Mouse (Mus musculus) embryonic stem cell, embryonic (primary cell): ENCODE data around the gene Mgll.

Source experiments
- CTCF ChIA-PET, 4 experiments: fragments of 300-600 bp in 2 of 4; fragments of 350-600 bp in 2 of 4; sonication (Branson Sonifier 250); formaldehyde crosslinking; loops; one replicate each; lab custom pipeline; 2022; ENCODE audit warnings: inconsistent platforms in 2 of 4; lab: Charles Lee
- POLR2A ChIA-PET, 4 experiments: fragments of 300-600 bp in 2 of 4; fragments of 350-600 bp in 2 of 4; sonication (Branson Sonifier 250); formaldehyde crosslinking; loops; one replicate each; lab custom pipeline; 2022; ENCODE audit warnings: antibody characterized with exemption in 4 of 4, inconsistent platforms in 1 of 4; lab: Charles Lee

The Mgll gene

DNA sequence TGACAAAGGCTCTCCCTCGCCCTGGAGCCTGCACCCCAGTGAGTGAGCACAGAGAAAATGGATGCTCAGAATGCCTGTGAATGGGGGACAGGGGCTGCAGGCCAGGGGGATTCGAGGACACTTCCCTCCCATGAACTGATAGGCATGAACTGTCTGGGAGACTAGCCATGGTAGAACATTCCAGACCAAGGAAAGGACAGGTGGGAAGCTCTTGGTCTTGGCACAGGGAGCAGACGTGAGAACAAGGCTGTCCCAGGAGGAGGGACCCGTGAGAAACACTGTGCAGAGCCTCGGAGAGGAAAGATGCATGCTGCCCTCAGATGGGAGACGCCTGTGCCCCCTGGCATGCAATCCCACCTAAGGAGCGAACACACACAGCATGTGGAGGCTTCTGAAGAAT, 100.0 kb downstream of the Mgll start:
- CTCF ChIA-PET: interaction anchor here in 1 of 4 experiments (1.6 kb wide), 1 partner anchor 12 kb away, joined by 4 read pairs; no protein-coding TSS in a partner anchor
- POLR2A ChIA-PET: interaction anchor here in 1 of 4 experiments (0.6 to 1.5 kb wide), 2 partner anchors 12 to 26 kb away, joined by 3 to 4 read pairs; no protein-coding TSS in a partner anchor

DNA sequence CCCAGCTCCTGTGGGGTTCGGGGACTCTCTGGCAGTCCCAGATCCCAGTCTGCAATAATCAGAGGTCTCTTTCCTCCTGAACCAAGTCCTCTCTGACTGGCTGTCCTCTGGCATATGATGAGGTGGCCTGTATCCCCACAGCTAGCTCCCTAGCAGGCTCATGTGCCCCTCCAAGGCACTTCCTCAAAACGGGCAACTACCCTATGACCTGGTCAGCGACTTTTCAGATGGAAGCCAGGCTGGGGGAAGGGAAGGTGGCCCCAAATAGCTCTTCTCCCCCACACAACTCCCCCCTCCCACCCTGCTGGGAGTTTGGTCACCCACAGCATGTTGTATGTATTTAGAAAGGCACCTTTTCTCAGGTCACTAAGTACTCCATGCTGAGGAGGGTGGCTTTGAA, 101.9 kb downstream of the Mgll start:
- CTCF ChIA-PET: interaction anchor here (0.5 to 2.9 kb wide), 11 partner anchors 9 to 636 kb away, joined by 3 to 12 read pairs (median 4); partner anchors contain the start of gene Abtb1 (in 1 of the 4)
- POLR2A ChIA-PET: interaction anchor here in 2 of 4 experiments (0.8 to 2.1 kb wide), 5 partner anchors 13 to 268 kb away, joined by 3 to 10 read pairs (median 6); partner anchors contain the start of gene Abtb1 (in 2 of the 2)

- CTCF ChIA-PET: interaction anchor here (0.5 to 2.9 kb wide), 13 partner anchors 9 to 703 kb away, joined by 3 to 12 read pairs (median 4); partner anchors contain the start of gene Abtb1 (in 1 of the 4)
- POLR2A ChIA-PET: interaction anchor here in 2 of 4 experiments (1.6 to 2.1 kb wide), 4 partner anchors 13 to 269 kb away, joined by 3 to 10 read pairs (median 7); partner anchors contain the start of gene Abtb1 (in 2 of the 2)
Observed at GRCm38 (mm10) chr6:88826545-88826944, 102.3 kb downstream of the Mgll start.

DNA sequence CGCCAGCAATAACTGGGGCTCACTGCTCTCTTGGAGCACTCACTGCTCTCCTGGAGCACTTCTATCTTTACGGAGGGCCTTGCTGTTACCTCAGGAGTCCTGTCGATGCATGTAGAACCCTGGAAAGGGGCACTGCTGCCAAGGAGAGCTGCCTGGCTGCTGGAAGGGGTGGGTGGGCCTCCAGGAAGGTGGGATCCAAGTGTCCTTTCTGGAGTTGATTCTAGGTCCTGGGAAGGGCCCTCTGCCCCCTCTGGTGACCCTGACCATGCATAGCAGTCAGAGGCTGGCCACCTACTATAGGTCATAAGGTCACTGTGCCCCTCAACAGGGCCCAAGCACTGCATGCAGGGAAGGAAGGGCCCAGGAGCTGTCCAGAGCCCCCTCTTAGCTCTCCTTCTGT, 102.8 kb downstream of the Mgll start:
- CTCF ChIA-PET: interaction anchor here (0.5 to 2.9 kb wide), 11 partner anchors 10 to 703 kb away, joined by 3 to 11 read pairs (median 4); partner anchors contain the start of gene Abtb1 (in 1 of the 4)
- POLR2A ChIA-PET: interaction anchor here in 2 of 4 experiments (0.6 to 2.1 kb wide), 6 partner anchors 12 to 269 kb away, joined by 3 to 8 read pairs (median 4); partner anchors contain the start of gene Abtb1 (in 2 of the 2)

- ChIA-PET CTCF (interaction anchor here in 3 of 4 experiments (0.5 to 2.9 kb wide), 7 partner anchors 10 to 704 kb away, joined by 3 to 11 read pairs (median 4); partner anchors contain the start of gene Abtb1 (in 1 of the 3)), POLR2A (interaction anchor here in 2 of 4 experiments (0.5 to 2.1 kb wide), 6 partner anchors 12 to 270 kb away, joined by 3 to 8 read pairs (median 4); partner anchors contain the start of gene Abtb1 (in 1 of the 2))
Observed at GRCm38 (mm10) chr6:88827395-88828205, 103.4 kb downstream of the Mgll start.

GRCm38 (mm10) chr6:88828206-88829009, 104.2 kb downstream of the Mgll start:
- ChIA-PET CTCF (interaction anchor here in 2 of 4 experiments (0.6 to 2.9 kb wide), 5 partner anchors 13 to 1310 kb away, joined by 3 to 11 read pairs (median 4); partner anchors contain the start of gene Abtb1 (in 1 of the 2)), POLR2A (interaction anchor here (0.5 to 2.0 kb wide), 5 partner anchors 11 to 744 kb away, joined by 3 to 6 read pairs (median 4); partner anchors contain the start of gene Abtb1 (in 1 of the 4))

DNA sequence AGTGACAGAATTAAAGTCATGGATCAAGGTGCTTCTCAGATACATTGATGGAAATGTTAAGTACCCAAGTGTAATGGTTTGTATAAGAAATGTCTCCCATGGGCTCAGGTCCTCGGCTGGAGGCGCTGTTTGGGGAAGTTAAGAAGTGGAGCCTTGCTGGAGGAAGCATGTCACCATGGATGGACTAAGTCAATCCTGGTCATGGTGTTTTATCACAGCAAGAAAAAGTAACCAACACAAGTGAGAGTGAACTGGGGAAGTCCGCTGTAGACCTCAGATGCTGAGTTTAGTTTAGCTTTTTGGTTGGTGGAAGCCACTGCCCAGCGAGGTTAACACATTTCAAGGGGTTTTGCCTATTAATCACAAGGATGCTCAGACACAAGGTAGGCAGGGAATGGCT, 105.4 kb downstream of the Mgll start:
- ChIA-PET CTCF (interaction anchor here in 1 of 4 experiments (1.0 to 1.3 kb wide), 3 partner anchors 12 to 265 kb away, joined by 5 read pairs; partner anchors contain the start of gene Abtb1), POLR2A (interaction anchor here in 2 of 4 experiments (2.0 to 5.1 kb wide), 2 partner anchors 10 to 13 kb away, joined by 6 to 24 read pairs; partner anchors contain the start of gene Abtb1 (in 1 of the 2))

- POLR2A ChIA-PET: interaction anchor here in 2 of 4 experiments (0.9 to 5.1 kb wide), 3 partner anchors 9 to 13 kb away, joined by 3 to 24 read pairs (median 6); partner anchors contain the start of gene Abtb1 (in 1 of the 2)
- CTCF ChIA-PET: interaction anchor here in 2 of 4 experiments (1.0 to 2.9 kb wide), 12 partner anchors 10 to 717 kb away, joined by 3 to 24 read pairs (median 5); partner anchors contain the start of gene Abtb1 (in 2 of the 2)
Observed at GRCm38 (mm10) chr6:88830112-88830702, 106.0 kb downstream of the Mgll start.

DNA sequence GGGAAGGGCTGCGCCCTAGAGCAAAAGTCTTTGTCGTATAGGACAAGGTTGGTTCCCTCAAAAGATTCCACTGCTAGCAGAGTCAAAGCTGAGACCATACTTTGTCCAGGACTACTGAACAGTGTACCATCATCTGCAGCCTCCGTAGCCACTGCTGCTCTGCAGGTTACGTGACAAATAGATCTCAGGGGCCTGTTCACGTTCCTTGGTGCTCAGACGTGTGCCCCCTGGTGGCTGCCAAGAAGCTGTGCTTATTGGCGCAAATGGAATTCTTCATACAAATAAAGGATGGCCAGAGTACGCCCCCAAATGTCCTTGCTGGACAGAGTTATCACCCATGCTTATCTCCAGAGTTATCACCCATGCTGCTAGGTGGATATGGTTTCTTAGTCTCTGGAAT, 107.2 kb downstream of the Mgll start:
- ChIA-PET CTCF (interaction anchor here (0.5 to 2.9 kb wide), 35 partner anchors 8 to 719 kb away, joined by 3 to 24 read pairs (median 4); partner anchors contain the start of genes Abtb1 (in 3 of the 4) and Mcm2 (in 1 of the 4)), POLR2A (interaction anchor here in 3 of 4 experiments (0.5 to 5.1 kb wide), 7 partner anchors 10 to 708 kb away, joined by 3 to 34 read pairs (median 5); partner anchors contain the start of gene Abtb1 (in 3 of the 3))

GRCm38 (mm10) chr6:88832663-88833062, 108.5 kb downstream of the Mgll start:
- ChIA-PET CTCF (interaction anchor here (0.6 to 2.9 kb wide), 12 partner anchors 8 to 709 kb away, joined by 3 to 24 read pairs (median 6); partner anchors contain the start of genes Abtb1 (in 2 of the 4) and Mcm2 (in 1 of the 4)), POLR2A (interaction anchor here in 2 of 4 experiments (0.6 to 5.1 kb wide), 9 partner anchors 10 to 334 kb away, joined by 3 to 34 read pairs (median 3); partner anchors contain the start of genes Abtb1 (in 2 of the 2) and Mcm2 (in 1 of the 2))

DNA sequence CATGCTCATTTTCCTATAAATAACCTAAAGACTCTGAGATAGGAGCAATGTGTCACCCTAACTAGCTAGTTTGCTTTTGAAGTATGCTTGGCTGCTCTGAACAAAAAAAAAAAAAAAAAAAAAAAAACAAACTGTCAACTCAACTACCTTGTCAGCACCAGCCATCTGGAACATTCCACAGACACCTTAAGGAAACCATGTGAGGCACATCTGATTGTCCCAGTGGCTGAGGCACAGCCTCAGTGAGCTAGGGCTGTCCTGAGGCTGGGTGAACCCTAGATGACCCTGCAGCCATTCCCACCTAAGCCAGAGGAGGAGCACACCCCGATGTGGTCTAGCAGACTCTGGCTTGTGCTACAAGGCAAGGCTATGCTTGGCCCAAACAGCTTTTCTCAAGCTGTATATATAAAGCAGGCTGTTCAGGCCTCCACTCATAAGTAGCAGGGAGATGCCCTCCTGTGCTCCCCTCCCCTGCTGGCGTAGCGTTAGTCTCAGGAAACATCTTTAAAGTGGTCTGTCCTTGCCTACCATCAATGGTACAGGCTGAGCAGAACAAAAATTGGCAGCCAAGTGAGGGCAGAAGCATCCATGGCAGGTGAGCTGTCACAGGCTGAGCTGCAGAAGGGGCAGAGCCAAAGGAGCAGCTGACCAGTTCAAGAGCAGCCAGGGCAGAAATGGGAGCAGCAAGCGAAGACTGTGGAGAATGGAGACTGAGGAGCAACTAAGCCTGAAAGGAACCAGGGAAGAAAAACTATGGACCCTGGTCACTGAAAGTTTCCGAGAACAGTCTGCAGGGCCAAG, 109.3 kb downstream of the Mgll start:
- ChIA-PET CTCF (interaction anchor here (0.5 to 1.4 kb wide), 11 partner anchors 8 to 710 kb away, joined by 3 to 9 read pairs (median 3); partner anchors contain the start of gene Abtb1 (in 1 of the 4)), POLR2A (interaction anchor here in 3 of 4 experiments (0.6 to 5.1 kb wide), 12 partner anchors 9 to 334 kb away, joined by 3 to 34 read pairs (median 3); partner anchors contain the start of genes Abtb1 (in 2 of the 3) and Mcm2 (in 1 of the 3))

DNA sequence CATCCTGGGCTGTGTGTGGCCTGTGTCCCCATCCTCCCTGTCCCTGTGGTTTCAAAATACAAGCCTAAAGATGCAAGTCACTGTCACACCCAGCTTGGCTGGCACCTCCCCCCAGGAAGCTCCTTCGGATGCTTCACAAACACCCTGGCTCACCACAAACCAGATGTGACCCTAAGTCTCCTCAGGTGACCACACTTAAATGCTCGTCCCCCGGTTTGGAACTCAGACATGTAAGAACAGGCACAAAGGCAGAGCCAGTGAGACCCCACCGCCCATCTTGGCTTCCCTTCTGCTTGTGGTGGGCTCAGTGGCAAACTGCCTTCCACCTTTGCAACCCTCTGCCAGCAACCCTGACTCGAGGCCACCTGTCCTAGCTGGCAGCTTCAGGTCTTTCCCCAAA, 110.8 kb downstream of the Mgll start:
- POLR2A ChIA-PET: interaction anchor here in 1 of 4 experiments (0.9 to 1.0 kb wide), 2 partner anchors 11 to 728 kb away, joined by 3 read pairs; no protein-coding TSS in a partner anchor
- CTCF ChIA-PET: no interaction called here

GRCm38 (mm10) chr6:88836178-88836819, 112.1 kb downstream of the Mgll start:
- CTCF ChIA-PET: interaction anchor here in 1 of 4 experiments (0.9 to 1.2 kb wide), 2 partner anchors 13 to 808 kb away, joined by 4 to 5 read pairs; partner anchors contain the start of gene Txnrd3
- POLR2A ChIA-PET: interaction anchor here in 1 of 4 experiments (0.9 to 3.0 kb wide), 4 partner anchors 10 to 729 kb away, joined by 3 to 8 read pairs (median 3); no protein-coding TSS in a partner anchor

DNA sequence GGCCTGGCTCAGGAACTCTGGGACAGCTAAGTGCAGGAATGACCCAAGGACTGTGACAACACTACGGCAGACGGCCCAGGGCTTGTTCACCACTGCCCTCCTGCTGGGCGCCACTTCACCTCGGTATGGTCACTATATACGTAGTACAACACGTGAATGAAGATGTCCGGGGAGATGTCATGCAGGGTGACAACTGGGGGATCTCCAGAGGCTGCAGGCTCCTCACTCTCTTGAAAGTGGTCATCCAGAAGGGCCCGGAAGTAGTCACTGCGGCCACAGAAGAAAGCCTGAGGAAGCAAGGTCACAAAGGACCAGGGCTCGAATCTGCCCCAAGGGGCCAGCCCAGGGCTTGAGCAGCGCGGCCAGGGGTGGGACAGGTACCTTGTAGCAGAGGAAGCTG, 113.8 kb downstream of the Mgll start:
- POLR2A ChIA-PET: interaction anchor here in 1 of 4 experiments (0.7 to 3.0 kb wide), 3 partner anchors 30 to 335 kb away, joined by 3 to 8 read pairs (median 3); no protein-coding TSS in a partner anchor

More for the DNA sequence above, 113.8 kb downstream of the Mgll start:
- CTCF ChIA-PET: interaction anchor here in 3 of 4 experiments (0.6 to 3.4 kb wide), 4 partner anchors 11 to 58 kb away, joined by 3 to 15 read pairs (median 8); no protein-coding TSS in a partner anchor
